Mouse (Mus musculus) left cerebral cortex, adult 2 months (tissue): Measurements from ENCODE around the gene Ptpru. TPM values are rescaled to one million over a fixed set of nuclear protein-coding genes. Genes with fewer than 3 reads are reported as not detected.

Experiments
- DNase-seq, 2 experiments: peaks; one replicate each; pipeline ENCODE4 v3.0.0; 2021 to 2022; ENCODE audit warnings: low spot score in 2 of 2, mixed read lengths in 1 of 2; ENCODE audit errors: extremely low spot score in 1 of 2
- H3K27ac ChIP-seq: fragments of 200-600 bp; 2 replicates; pipeline ENCODE4 v1.8.1; 2022
- H3K4me3 ChIP-seq: fragments of 200-600 bp; 2 replicates; pipeline ENCODE4 v1.8.1; 2022
- CTCF ChIP-seq: fragments of 200-600 bp; IDR thresholded peaks from 2 replicates; pipeline ENCODE4 v1.8.1; 2022; ENCODE audit warnings: antibody characterized with exemption, mild to moderate bottlenecking, moderate library complexity
- intact Hi-C: fragments of 180-260 bp; cut with DNase I; formaldehyde crosslinking; loops from one replicate; pipeline ENCODE4 v1.15.1; 2025
- total RNA-seq, 2 experiments: library from RNA; stranded (reverse); gene quantifications; 2 replicates each; pipeline ENCODE4 v1.2.3; 2021

The Ptpru gene
- total RNA-seq, 2 experiments from 2014 or later = 53.4 to 59.2 TPM

- DNase-seq = no peak
- intact Hi-C loops = no loop called here
- no peak overlapping the region for H3K4me3 ChIP-seq
- no peak overlapping the region for H3K27ac ChIP-seq
- peak; percentile 52 for TF ChIP-seq CTCF
Observed at GRCm38 (mm10) chr4:131763479-131763878, 74.6 kb downstream of the Ptpru start.

GRCm38 (mm10) chr4:131762211-131762784, 75.8 kb downstream of the Ptpru start:
- peak; percentile 31 to 46 for DNase-seq
- Histone ChIP-seq H3K27ac (no peak overlapping the region), H3K4me3 (no peak overlapping the region)
- TF ChIP-seq CTCF = no peak
- intact Hi-C loops = no loop called here

DNA sequence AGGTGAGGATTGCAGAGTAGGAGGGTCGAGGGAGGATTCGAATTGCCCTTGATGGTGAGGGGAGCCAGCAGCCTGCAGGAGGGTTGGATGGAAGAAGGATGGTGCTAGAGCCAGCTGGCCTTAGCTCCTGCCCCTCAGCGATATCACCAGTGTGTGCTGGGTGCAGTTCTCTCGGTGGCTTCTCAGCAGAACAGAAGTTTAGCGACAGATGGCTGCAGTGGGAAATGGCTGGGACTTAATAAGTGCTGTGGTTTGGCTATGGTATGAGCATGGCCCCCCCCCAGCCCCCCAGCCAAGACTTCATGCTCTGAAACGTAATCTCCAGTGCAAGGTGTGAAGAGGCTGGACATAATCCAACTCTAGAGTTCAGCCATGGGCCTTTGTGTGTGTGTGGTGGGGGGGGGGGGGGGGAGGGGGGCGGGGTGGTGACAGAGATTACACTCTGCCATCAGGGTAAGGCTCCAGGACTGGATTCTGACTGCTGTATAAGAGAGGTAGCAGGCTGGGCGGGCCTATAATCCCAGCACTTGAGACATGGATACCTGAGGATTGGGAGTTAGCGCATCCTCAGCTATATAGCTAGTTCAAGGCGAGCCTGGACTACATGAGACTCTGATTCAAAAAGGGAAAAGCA, 85.8 kb downstream of the Ptpru start:
- no peak for TF ChIP-seq CTCF
- Histone ChIP-seq H3K4me3 (no peak overlapping the region), H3K27ac (0 out of 2 replicates have a peak overlapping the region, but pooled peaks have one; percentile 19)
- intact Hi-C loops = no loop called here
- DNase-seq = peak in 1 of 2 experiments; percentile 21

DNA sequence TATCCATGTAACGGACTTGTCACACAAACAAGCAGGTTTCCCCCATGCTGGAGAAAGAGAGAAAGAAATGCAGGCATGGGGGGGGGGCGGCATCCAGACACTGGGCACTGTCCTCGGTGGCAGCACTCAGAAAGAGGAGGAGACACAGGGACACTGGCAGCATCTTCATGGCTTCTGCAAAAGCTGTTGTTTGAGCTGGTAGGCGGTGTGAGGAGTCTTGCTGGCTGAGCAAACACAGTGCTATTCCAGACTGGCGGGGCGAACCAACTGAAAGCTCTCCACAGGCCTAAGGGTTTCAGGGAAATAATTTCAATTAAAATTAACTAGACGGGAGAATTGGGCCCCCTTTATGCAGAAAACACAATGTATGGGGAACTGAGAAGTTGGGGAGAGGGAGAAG, 86.5 kb downstream of the Ptpru start:
- Histone ChIP-seq H3K4me3 (no peak overlapping the region), H3K27ac (no peak overlapping the region)
- intact Hi-C loops = no loop called here
- TF ChIP-seq CTCF = no peak
- DNase-seq = peak; percentile 30 to 37

DNA sequence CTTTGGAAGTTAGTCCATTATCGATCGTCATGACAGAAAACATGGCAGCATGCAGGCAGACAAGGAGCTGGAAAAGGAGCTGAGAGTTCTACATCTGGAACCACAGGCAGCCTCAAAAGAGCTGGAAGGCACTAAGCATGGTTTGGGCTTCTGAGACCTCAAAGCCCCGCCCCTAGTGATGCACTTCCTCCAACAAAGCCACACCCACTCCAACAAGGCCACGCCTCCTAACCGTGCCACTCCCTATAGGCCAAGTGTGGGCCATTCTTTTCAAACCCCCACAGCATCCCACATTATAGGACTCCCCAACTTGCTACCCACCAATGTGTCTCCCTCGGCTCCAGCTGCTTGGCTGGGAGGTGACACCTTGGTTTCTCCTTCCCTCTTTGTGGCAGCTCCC, 88.3 kb downstream of the Ptpru start:
- DNase-seq = no peak
- intact Hi-C loops = no loop called here
- H3K4me3 ChIP-seq = no peak overlapping the region
- no peak overlapping the region for H3K27ac ChIP-seq
- TF ChIP-seq CTCF = no peak

GRCm38 (mm10) chr4:131744685-131745043, 93.4 kb downstream of the Ptpru start:
- intact Hi-C loops = no loop called here
- no peak overlapping the region for H3K4me3 ChIP-seq
- TF ChIP-seq CTCF = no peak
- no peak for DNase-seq
- no peak overlapping the region for H3K27ac ChIP-seq

DNA sequence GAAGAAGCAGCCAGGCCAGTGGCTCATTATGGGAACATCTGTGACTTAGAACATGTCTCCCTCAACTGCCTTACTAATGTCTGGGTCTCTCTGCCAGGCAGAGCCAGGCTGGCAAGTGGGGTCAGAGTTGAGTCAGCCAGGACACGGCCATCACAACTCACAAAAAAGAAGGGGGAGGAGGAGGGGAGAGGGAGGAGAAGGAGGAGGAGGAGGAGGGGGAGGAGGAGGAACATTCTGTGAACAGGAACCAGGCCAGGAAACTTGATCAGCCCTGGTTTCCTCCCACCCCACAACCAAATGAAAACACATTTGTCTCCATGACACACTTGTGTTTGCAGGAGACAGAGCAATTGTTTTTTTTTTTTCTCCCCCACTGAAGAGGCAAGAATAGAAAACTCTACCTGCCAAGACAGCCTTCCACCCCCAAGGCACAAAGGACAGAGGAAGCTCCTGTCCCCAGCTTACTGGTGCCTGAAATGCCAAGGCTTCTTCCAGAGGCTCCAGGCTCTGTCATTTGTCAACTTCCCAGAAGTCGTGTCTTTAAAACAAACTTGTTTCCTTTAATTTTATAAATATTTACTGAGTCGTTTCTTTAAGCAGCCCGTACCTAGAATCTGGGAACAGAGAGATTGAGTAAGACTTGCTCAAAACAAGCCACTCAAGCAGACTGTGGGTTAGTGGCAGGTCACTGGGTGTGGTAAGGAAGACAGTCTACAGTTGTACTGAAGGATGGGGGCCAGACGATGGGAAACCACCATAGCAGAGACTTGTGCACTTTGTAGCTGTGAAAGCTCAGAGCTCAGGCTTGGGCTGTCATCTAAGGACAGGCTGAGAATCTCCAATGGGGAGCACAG, 94.0 kb downstream of the Ptpru start:
- Histone ChIP-seq H3K27ac (no peak overlapping the region), H3K4me3 (no peak overlapping the region)
- DNase-seq = no peak
- intact Hi-C loops = no loop called here
- TF ChIP-seq CTCF = no peak

- TF ChIP-seq CTCF = no peak
- no peak for DNase-seq
- Histone ChIP-seq H3K4me3 (no peak overlapping the region), H3K27ac (no peak overlapping the region)
- intact Hi-C loops = no loop called here
Observed at GRCm38 (mm10) chr4:131743031-131743430, 95.1 kb downstream of the Ptpru start.

- H3K27ac ChIP-seq = no peak overlapping the region
- H3K4me3 ChIP-seq = no peak overlapping the region
- no peak for TF ChIP-seq CTCF
- no peak for DNase-seq
- intact Hi-C loops = no loop called here
Observed at GRCm38 (mm10) chr4:131740621-131741020, 97.5 kb downstream of the Ptpru start.

DNA sequence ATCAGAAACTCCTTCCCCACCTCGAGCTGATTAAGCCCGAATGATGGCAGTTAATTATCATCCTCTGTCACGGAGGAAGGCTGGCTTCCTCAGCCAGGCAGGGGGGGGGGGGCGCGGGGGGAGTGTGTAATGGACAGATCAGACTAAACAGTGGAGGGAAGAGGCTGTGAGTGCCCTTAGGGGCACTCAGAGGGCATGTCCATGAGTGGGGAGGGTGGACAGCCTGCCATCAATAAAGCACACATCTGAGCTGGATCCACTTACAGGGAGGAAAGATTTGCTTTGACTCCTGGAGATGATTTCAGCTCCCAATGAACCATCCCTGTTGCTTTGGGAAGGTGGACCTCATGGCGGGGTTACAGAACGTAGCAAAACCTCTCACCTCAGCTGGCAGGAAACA, 109.5 kb downstream of the Ptpru start:
- no peak for DNase-seq
- TF ChIP-seq CTCF = no peak
- H3K27ac ChIP-seq = no peak overlapping the region
- no peak overlapping the region for H3K4me3 ChIP-seq
- intact Hi-C loops = loop anchor here (5.0 kb wide), 1 partner anchor 126 kb away; no protein-coding TSS in a partner anchor

GRCm38 (mm10) chr4:131723415-131724080, 114.5 kb downstream of the Ptpru start:
- DNase-seq = peak; percentile 44 to 57
- Histone ChIP-seq H3K27ac (no peak overlapping the region), H3K4me3 (no peak overlapping the region)
- intact Hi-C loops = loop anchor here (2.0 kb wide), 1 partner anchor 115 kb away; the partner anchor contains the start of gene Ptpru
- TF ChIP-seq CTCF = peak; percentile 65
